Mouse (Mus musculus) small intestine, adult 2 months (tissue): ENCODE measurements at regions not wholly inside any gene's neighbourhood (a gene's known extent, or its start where the extent isn't known, plus 50 kb on each side); places are given as distances from the start of the nearest gene placed in this dataset.

Experiments used
- CTCF ChIP-seq: fragments of 200-500 bp; IDR thresholded peaks from 2 replicates; pipeline ENCODE4 v1.5.1; 2012; ENCODE audit warnings: low read depth, mild to moderate bottlenecking, control low read depth, inconsistent platforms, low read length, moderate library complexity, mixed read lengths; ENCODE audit not compliant: insufficient replicate concordance, insufficient read length; ENCODE audit errors: extremely low read depth
- POLR2A ChIP-seq: fragments of 200-500 bp; IDR thresholded peaks from 2 replicates; pipeline ENCODE4 v1.6.1; 2012; ENCODE audit warnings: low read depth, mild to moderate bottlenecking, control low read depth, inconsistent platforms, low read length, moderate library complexity

- TF ChIP-seq CTCF (no peak), POLR2A (no peak)
Measured at GRCm38 (mm10) chr4:55624779-55625178, 92.5 kb upstream of the Klf4 start.
